Mouse (Mus musculus) spleen, adult 18-20 months (tissue): Measurements from ENCODE around the gene Sprr2d.

Experiments used
- DNase-seq, 2 experiments: peaks; one replicate each; pipeline ENCODE4 v3.0.0; 2022; ENCODE audit warnings: mixed read lengths in 2 of 2

The Sprr2d gene

GRCm38 (mm10) chr3:92338840-92339239, at the start of gene Sprr2d:
TSS of gene Sprr2d (plus strand) at chr3:92339140.
- no peak for DNase-seq

GRCm38 (mm10) chr3:92307406-92307805, 31.5 kb upstream of the Sprr2d start:
- DNase-seq, result no peak

GRCm38 (mm10) chr3:92316320-92316719, 22.6 kb upstream of the Sprr2d start, which contains the start of gene Sprr2b:
TSS of gene Sprr2b (plus strand) at chr3:92316620.
- no peak for DNase-seq

GRCm38 (mm10) chr3:92317384-92317783, 21.6 kb upstream of the Sprr2d start:
- no peak for DNase-seq

- no peak for DNase-seq
These were observed 2.7 kb upstream of the Sprr2d start for GRCm38 (mm10) chr3:92336278-92336677.

- DNase-seq, result no peak
These were observed 12.9 kb downstream of the Sprr2d start, which contains the start of gene Sprr2e for GRCm38 (mm10) chr3:92351843-92352242. TSS of gene Sprr2e (plus strand) at chr3:92352143.

GRCm38 (mm10) chr3:92361619-92362018, 22.7 kb downstream of the Sprr2d start:
- no peak for DNase-seq

GRCm38 (mm10) chr3:92364887-92365286, 25.9 kb downstream of the Sprr2d start, which contains the start of gene Sprr2f:
TSS of gene Sprr2f (plus strand) at chr3:92365187.
- no peak for DNase-seq

GRCm38 (mm10) chr3:92373613-92374012, 34.7 kb downstream of the Sprr2d start:
- no peak for DNase-seq

GRCm38 (mm10) chr3:92385385-92385784, 46.4 kb downstream of the Sprr2d start, which contains the start of gene Sprr2h:
TSS of gene Sprr2h (plus strand) at chr3:92385685.
- DNase-seq, result no peak
